Mouse (Mus musculus) v-Abl transformed pro-B cells (cell line): Measurements from ENCODE around the gene Col6a5.

Source experiments
- in situ Hi-C, 2 experiments: fragments of 400-800 bp; cut with MboI; formaldehyde crosslinking; loops; one replicate each; pipeline ENCODE4 v1.15.1; 2025; ENCODE audit not compliant: unreplicated experiment in 2 of 2

Gene Col6a5

GRCm38 (mm10) chr9:105835587-105835986 is 124.9 kb downstream of the Col6a5 start:
- in situ Hi-C loops: loop anchor here (25.0 kb wide), 3 partner anchors 327 to 627 kb away; partner anchors contain the start of genes Glyctk (in 1 of the 2), Gpr62 (in 1 of the 2), Pcbp4 (in 1 of the 2) and Poc1a (in 1 of the 2)

GRCm38 (mm10) chr9:105834799-105835198 is 125.6 kb downstream of the Col6a5 start:
- in situ Hi-C loops: loop anchor here (5.0 to 25.0 kb wide), 4 partner anchors 37 to 628 kb away; partner anchors contain the start of genes Glyctk (in 1 of the 2), Gpr62 (in 1 of the 2), Pcbp4 (in 1 of the 2) and Poc1a (in 1 of the 2)

GRCm38 (mm10) chr9:105831291-105831690 is 129.2 kb downstream of the Col6a5 start:
- in situ Hi-C loops: loop anchor here (5.0 to 25.0 kb wide), 4 partner anchors 34 to 631 kb away; partner anchors contain the start of genes Glyctk (in 1 of the 2), Gpr62 (in 1 of the 2), Pcbp4 (in 1 of the 2) and Poc1a (in 1 of the 2)

GRCm38 (mm10) chr9:105827791-105828385 is 132.6 kb downstream of the Col6a5 start, which contains the start of gene Col6a6:
TSS of gene Col6a6 (minus strand) at chr9:105828160.
- in situ Hi-C loops: loop anchor here (25.0 kb wide), 3 partner anchors 334 to 634 kb away; partner anchors contain the start of genes Glyctk (in 1 of the 2), Gpr62 (in 1 of the 2), Pcbp4 (in 1 of the 2) and Poc1a (in 1 of the 2)

- in situ Hi-C loops: loop anchor here (25.0 kb wide), 3 partner anchors 335 to 635 kb away; partner anchors contain the start of genes Glyctk (in 1 of the 2), Gpr62 (in 1 of the 2), Pcbp4 (in 1 of the 2) and Poc1a (in 1 of the 2)
Observed at GRCm38 (mm10) chr9:105827076-105827647, 133.3 kb downstream of the Col6a5 start.

GRCm38 (mm10) chr9:105820711-105821110 is 139.7 kb downstream of the Col6a5 start:
- in situ Hi-C loops: loop anchor here in 1 of 2 experiments (25.0 kb wide), 1 partner anchor 617 kb away; the partner anchor contains the start of genes Abhd14a, Abhd14b, Acy1 and Rpl29

- in situ Hi-C loops: loop anchor here in 1 of 2 experiments (25.0 kb wide), 1 partner anchor 618 kb away; the partner anchor contains the start of genes Abhd14a, Abhd14b, Acy1 and Rpl29
Observed at GRCm38 (mm10) chr9:105819155-105819709, 141.2 kb downstream of the Col6a5 start.

- in situ Hi-C loops: loop anchor here in 1 of 2 experiments (25.0 kb wide), 1 partner anchor 623 kb away; the partner anchor contains the start of genes Abhd14a, Abhd14b, Acy1 and Rpl29
Observed at GRCm38 (mm10) chr9:105814436-105814835, 146.0 kb downstream of the Col6a5 start.

- in situ Hi-C loops: loop anchor here in 1 of 2 experiments (25.0 kb wide), 1 partner anchor 626 kb away; the partner anchor contains the start of genes Abhd14a, Abhd14b, Acy1 and Rpl29
Observed at GRCm38 (mm10) chr9:105811458-105811857, 149.0 kb downstream of the Col6a5 start.

GRCm38 (mm10) chr9:105808920-105809505 is 151.4 kb downstream of the Col6a5 start:
- in situ Hi-C loops: loop anchor here in 1 of 2 experiments (25.0 kb wide), 1 partner anchor 628 kb away; the partner anchor contains the start of genes Abhd14a, Abhd14b, Acy1 and Rpl29
